Mouse (Mus musculus): ENCODE data around the gene Gm10717.
"Not testable (repeated sequence)": the region's sequence is repeated elsewhere in the genome, so short reads cannot be mapped to it uniquely, and the experiment has no call there.

The Gm10717 gene

GRCm38 (mm10) chr9:3024912-3025467, at the start of gene Gm10717:
Gene Gm10717, plus strand, starts transcription at chr9:3025417.
- DNase-seq (ENCODE audit: low read depth, low spot score) = not testable (repeated sequence)

- DNase-seq (ENCODE audit: low read depth, low spot score) = peak; percentile 52
Observed at GRCm38 (mm10) chr9:3000445-3000972, 24.7 kb upstream of the Gm10717 start, which contains the start of gene Gm10722. Gene Gm10722, plus strand, starts transcription at chr9:3000922.

GRCm38 (mm10) chr9:3001006-3001405, 24.2 kb upstream of the Gm10717 start:
- DNase-seq (ENCODE audit: low read depth, low spot score) = not testable (repeated sequence)

GRCm38 (mm10) chr9:3001948-3002659, 23.1 kb upstream of the Gm10717 start:
- DNase-seq (ENCODE audit: low read depth, low spot score) = peak; percentile 26

GRCm38 (mm10) chr9:3002794-3003396, 22.3 kb upstream of the Gm10717 start, which contains the start of gene Gm11168:
Gene Gm11168, plus strand, starts transcription at chr9:3003346.
- not testable (repeated sequence) for DNase-seq (ENCODE audit: low read depth, low spot score)

- DNase-seq (ENCODE audit: low read depth, low spot score) = not testable (repeated sequence)
Observed at GRCm38 (mm10) chr9:3006179-3006578, 19.0 kb upstream of the Gm10717 start.

GRCm38 (mm10) chr9:3006636-3007035, 18.6 kb upstream of the Gm10717 start:
- DNase-seq (ENCODE audit: low read depth, low spot score) = not testable (repeated sequence)

- peak; percentile 21 for DNase-seq (ENCODE audit: low read depth, low spot score)
Observed at GRCm38 (mm10) chr9:3007272-3007671, 17.9 kb upstream of the Gm10717 start.

- DNase-seq (ENCODE audit: low read depth, low spot score) = not testable (repeated sequence)
Observed at GRCm38 (mm10) chr9:3009331-3009730, 15.9 kb upstream of the Gm10717 start.

- DNase-seq (ENCODE audit: low read depth, low spot score) = not testable (repeated sequence)
Observed at GRCm38 (mm10) chr9:3012054-3012621, 13.1 kb upstream of the Gm10717 start.

GRCm38 (mm10) chr9:3012733-3013279, 12.4 kb upstream of the Gm10717 start, which contains the start of gene Gm10721:
Gene Gm10721, plus strand, starts transcription at chr9:3013140.
- not testable (repeated sequence) for DNase-seq (ENCODE audit: low read depth, low spot score)

- not testable (repeated sequence) for DNase-seq (ENCODE audit: low read depth, low spot score)
Observed at GRCm38 (mm10) chr9:3015354-3015753, 9.9 kb upstream of the Gm10717 start, which contains the start of gene Gm10720. Gene Gm10720, plus strand, starts transcription at chr9:3015654.

GRCm38 (mm10) chr9:3015896-3016295, 9.3 kb upstream of the Gm10717 start:
- DNase-seq (ENCODE audit: low read depth, low spot score) = not testable (repeated sequence)

GRCm38 (mm10) chr9:3017108-3017507, 8.1 kb upstream of the Gm10717 start, which contains the start of gene Gm10719:
Gene Gm10719, plus strand, starts transcription at chr9:3017408.
- DNase-seq (ENCODE audit: low read depth, low spot score) = not testable (repeated sequence)

GRCm38 (mm10) chr9:3018944-3019343, 6.3 kb upstream of the Gm10717 start:
- DNase-seq (ENCODE audit: low read depth, low spot score) = not testable (repeated sequence)

GRCm38 (mm10) chr9:3019835-3020727, 5.1 kb upstream of the Gm10717 start:
- DNase-seq (ENCODE audit: low read depth, low spot score) = not testable (repeated sequence)

GRCm38 (mm10) chr9:3022316-3023008, 2.8 kb upstream of the Gm10717 start:
- peak; percentile 32 for DNase-seq (ENCODE audit: low read depth, low spot score)

- not testable (repeated sequence) for DNase-seq (ENCODE audit: low read depth, low spot score)
Observed at GRCm38 (mm10) chr9:3023312-3023984, 1.8 kb upstream of the Gm10717 start, which contains the start of gene Gm10718. Gene Gm10718, plus strand, starts transcription at chr9:3023547.
